Mouse (Mus musculus): ENCODE measurements around the gene Rbm47. TPM values are rescaled to one million over a fixed set of nuclear protein-coding genes. Genes with fewer than 3 reads are reported as not detected.

The Rbm47 gene
- total RNA-seq, 2 experiments from 2014 or later = 54.7 to 55.9 TPM

DNA sequence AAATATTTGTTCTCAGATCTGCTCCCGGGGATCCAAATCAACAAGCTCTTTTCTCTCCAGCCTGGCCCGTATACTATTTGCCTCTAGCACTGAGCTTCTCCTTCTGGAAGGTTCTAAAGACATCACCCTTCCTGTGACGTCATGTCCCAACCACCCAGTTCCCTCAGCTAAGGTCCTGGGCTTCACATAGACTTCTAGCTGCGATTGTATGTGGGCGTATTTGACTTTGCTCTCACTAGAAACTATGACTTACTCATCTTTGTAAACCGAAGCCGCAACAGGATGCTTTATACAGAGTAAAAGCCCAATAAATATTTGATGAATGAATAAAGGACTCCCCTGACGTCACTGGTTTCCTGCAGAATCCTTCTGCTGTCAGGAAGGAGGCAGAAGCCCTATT lies 7.2 kb downstream of the Rbm47 start:
- no peak for DNase-seq

DNA sequence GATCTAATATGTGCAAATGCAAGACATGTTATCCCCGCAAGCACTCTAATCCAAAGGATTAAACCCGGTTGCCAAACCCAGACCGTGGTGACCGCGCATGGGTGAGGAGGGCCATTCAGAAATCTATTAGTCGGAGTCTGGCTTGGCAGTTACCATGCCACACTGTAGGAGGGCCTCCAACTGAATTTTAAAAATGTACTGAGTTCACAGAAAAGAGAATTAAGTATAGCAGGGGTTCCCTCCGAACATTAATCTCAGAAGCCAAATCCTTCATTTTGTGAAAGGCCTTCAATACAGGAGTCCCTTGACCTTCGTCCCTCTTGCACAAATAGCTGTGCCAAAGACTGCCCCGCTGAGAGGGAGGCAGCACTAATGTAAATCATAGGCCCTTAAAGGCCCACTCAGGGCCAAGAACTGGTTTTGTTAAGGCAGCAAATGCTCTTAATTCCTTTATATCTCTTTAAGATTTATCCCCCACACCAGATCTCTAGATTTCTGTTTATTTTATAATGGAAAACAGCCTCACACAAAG lies 16.4 kb downstream of the Rbm47 start:
- peak; percentile 66 for DNase-seq

DNA sequence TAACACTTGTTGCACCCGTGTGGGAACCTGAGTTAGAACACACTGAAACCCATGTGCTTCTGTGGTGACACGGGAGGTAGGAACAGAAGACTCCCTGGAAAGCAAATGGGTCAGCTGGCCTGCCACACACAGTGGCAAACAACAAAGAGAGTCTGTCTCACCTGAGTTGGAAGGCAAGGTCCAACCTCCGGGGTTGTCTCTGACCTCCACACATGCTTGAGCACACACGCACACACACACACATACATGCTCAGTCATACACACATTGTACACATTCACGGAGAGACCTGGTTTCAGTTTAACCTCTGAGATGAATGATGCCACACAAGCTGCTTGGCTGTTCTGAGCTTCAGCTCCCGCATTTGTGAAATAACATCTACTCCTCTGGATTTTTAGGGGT lies 18.3 kb downstream of the Rbm47 start:
- DNase-seq = no peak

DNA sequence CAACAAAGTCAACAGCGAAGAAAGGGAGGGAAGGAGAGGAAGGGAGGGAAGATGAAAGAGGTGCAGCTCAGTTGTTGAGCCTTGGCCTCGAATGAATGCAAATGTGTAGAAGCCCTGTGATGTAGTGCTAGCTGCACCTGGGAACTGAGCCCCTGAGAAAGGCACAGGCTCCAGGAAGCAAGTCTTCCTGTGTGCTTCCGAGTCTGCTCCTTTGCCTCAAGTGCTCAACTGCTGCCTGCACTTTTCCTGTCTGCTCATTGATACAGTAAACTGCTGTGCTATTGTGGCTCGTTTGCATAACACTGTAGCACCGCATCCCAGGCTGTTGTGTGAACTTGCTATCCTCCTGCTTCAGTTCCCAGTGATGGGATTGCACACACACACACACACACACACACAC lies 19.4 kb downstream of the Rbm47 start:
- DNase-seq = no peak

DNA sequence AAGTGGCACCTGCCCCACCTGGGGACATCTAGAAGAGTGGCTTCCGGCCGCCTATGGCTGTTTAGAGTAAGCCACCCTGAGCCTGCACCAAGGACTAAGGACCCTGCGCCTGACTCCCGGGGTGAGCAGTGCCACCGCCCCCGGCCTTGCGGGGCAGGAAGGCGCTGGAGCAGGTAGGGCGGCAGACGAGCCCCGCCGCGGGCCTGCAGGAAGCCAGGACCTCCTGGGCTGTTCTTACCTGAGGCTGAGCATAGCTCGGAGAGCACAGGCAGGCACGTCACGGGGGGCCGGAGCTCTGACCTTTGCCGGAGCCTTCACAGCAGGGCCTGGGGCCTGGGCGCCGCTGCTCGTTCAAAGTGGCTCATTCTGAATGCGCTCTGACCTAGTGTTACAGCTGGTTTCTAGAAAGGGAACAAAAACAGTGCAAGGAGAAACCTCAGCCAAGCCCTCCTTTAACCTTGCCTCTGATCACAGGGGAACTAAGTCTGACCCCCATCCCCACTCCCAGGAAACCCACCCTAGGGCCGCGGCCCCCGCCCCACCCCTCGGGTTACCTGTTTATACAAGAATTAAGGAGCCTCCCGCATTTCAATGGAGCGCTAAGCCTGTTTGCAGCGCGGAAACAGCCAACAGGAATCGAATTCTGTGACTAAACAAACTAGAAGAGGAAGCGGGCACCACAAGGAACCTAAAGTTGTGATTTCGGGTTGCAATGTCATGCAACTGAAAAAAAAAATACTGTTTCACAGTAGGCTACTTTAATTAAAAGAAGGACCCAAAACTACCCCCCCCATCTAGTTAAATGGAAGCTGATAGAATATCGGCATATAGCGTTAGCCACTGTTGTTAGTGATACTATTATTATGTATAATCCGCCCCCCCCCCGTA lies 21.4 kb downstream of the Rbm47 start:
- DNase-seq = peak; percentile 70

DNA sequence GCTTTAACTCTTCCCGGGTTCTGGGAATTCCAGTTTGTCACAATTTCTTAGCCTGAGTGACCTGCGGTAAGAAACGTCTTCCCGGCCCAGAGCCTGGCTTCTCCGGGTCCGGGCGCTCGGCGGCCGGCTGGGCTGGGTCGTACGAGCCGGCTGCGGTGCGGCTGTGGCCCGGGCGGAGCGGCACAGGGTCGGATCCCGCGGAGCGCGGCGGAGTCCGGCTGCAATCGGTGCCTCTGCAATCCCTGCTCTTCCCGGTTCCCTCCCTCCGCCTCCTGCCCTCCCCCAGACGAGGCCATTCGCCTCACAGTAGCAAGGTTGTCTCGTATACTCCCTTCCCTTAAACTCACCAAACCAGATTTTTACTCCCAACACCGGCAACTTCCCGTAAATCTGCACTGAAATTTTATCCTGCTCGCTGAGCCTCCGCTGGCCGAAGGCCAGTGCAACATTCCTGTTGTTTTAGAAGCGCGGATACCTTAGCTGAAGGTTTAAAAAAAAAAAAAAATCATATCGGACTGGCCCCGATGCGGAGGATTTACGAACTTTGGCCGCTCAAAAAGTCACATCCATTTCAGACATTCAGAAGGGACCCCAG lies 22.1 kb downstream of the Rbm47 start:
- peak; percentile 87 for DNase-seq

DNA sequence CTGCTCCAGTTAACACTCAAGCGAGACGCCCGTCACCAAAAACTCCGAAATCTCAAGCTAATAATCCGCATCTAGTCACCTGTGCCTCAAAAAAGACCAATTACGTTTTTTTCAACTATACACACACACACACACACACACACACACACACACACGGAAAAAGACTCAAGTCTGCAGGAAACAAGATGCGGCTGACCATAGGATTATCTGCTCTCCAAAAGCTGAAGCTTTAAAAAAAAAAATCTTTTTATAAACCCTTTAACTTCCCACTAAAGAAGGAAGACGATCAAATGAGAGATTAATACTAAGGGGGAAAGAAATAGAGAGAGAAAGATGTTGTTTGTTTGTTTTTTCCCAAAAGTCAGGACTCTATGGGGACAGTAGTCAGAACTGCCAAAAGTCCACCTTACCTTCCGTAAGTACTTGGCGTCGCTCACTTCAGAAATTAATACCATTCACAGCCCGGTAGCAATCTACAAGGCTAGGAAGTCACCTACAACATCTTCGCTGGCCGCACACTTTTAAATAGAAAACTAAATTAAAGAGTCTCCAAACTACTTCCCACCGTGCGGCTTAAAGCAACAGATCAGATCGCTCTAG lies 22.7 kb downstream of the Rbm47 start:
- no peak for DNase-seq

DNA sequence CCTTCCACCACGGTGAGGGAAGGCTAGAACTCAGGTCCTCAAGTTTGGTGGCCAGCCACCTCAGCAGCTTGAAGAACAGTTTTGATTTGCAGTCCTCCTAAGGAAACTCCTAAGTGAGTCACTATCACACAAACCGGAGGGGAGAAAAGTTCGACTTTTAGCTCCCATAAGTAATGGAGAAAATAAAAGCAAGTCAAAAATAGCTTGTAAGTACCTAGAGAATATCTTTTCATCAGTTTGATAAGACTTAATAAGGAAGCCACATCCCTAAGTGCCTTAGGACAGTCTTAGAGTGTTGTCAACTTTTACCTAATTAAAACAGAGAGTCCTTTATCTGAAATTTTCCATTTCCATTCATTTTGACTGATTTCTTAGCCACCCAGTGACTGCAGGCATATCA lies 23.3 kb downstream of the Rbm47 start:
- no peak for DNase-seq

DNA sequence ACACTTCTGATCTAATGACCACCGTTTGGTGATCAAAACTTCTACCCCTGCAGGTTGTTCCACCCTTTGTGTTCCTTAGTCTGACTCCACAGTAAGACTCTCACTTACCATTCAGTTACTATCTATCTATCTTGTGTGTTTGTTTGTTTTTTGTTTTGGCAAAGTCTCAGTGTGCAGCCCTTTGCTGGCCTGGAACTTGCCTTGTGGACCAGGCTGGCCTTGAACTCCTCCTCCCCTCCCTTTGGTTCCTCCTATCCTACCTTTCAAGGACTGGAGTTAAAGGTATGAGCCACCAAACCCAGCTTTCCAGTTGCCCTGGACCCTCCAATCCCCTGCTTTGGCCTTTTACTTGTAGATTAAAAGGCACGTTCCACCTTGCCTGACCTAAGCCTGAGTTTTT lies 23.8 kb downstream of the Rbm47 start:
- DNase-seq = peak; percentile 38

DNA sequence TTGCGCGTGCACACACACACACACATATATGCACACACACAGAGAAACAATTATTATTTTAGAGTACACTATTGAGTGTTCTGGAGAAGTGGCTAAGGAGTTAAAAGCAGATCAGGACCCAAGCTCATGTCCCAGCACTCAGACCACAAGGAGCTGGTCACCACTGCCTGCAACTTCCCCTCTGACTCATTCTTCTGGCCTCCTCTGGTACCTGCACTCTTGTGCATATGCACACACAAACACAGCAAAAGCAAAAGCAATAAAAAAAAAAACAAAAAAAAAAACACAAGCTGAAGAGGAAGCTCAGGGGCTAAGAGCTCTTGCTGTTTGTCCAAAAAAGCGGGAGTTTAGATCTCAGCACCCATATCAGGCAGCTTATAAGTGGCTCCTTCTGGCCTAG lies 25.6 kb downstream of the Rbm47 start:
- DNase-seq = no peak

DNA sequence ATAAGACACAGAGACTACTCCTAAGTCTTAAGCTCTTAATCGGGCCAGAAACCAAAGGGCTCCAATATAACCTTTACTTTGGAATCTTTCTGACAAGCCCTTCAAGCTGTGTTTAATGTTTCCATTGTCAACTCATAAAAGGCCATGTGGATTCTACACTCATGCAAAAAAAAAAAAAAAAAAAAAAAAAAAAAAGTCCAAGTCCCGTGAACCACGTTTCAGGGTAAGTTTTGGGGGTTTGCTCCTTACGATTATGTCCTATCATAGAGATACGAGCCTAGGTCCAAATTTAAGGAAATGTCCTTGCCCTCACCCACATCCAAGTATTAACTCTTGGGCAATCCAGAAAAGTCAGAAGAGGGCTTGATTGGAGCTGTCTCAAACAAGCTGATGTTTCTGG lies 27.3 kb downstream of the Rbm47 start:
- DNase-seq = no peak

DNA sequence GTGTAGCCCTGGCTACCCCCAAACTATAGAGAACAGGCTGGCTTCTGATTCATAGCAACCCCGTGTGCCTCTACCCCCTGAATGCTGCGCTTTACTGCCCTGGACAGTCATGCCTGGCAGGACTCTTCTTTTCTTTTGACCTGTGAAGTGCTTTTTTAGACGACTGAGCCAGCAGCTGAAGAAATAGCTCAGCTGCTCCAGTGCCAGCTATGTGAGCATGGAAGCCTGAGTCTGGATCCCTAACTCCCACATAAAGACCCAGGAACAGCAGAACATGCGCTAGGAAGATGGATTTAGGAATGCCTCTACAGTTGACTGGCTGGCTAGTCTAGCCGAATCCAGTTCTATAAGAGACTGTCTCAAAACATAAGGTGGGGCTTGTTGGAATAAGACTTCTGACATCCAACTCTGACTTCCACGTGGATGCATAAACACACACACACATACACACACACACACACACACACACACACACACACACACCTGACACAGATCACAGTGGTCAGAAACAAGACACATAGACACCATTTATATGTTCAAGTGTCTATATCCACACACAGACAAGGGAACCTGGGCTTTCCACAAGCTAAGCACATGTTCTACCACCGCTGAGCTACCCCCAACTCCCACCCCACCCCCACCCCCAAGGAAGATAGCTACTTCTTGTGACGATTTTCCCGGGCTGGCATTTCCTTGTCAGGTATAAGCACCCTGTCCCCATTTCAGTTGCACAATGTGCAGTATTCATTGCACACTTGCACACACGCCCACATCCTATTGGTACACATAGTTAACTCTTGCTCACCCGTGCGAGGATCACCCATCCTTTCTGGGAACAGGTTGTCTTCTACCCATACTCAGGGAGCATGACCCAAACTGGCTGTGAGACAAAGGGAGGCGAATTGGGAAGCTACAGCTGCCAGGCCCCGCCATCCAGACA lies 29.6 kb downstream of the Rbm47 start:
- no peak for DNase-seq

DNA sequence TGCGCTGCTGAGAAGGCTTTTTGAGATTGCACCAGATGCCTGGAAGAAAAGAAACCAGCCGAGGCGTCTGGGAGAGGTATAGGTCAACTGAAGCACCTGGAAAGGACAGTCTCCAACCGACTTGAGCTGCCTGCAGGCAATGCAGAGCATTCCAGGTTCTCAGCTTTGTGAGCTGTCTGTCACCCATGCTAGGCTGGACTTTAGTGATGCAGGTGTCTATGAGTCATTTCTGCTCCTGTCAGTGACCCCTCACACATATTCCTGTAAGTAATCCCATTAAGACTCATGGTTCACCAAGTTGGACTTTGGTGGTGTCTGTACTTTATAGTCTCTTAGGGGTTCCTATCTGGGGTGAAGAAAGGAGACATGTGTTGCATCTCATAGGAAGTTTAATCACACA lies 31.4 kb downstream of the Rbm47 start:
- DNase-seq = no peak

DNA sequence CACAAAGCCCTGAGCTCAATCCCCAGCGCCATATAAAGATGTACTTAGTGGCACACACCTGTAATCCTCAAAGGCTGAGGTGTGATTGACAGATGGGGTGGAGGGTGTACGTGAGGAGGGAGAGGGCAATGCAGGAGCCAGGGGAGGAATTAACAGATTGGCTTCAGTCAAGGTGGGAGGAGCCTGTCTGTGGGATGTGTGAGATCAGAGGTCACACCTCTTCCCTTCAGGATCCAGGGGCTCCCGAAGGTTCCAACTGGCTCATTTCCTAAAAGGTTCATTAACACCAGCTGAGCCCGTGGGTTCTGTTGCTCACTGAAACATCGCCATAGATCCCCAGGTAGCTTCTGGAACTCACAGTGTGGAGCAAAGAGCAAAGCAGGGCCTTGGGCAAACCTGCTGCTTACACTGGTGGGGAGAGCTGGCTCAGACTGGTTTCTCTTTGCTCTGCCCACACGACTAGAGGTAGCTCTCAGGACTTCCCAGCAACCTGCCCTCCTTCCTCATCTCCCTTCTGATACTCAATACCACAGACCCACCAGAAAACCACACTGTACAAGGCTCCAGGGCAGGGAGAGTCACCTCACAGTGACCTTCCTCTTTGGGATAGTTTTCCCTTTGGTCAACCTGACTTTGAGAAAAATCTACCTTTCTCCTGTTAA lies 33.2 kb downstream of the Rbm47 start:
- DNase-seq = peak; percentile 34

DNA sequence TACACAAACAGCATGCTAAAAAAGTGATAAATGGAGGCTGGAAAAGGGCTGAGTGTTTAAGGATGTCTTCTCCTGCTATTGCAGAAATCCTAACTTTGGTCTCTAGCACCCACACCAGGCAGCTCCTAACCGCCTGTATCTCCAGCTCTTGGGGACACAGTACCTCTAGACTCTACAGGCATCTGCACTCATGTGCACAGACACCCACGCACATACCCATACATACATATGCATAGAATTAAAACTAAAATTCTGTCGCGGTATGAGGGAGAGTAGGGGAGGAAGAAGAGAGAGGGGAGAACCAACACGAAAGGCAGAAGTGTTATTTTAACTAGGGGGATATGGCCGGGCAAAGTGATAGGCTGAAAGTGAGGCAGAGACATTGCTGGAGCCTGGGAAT lies 33.7 kb downstream of the Rbm47 start:
- no peak for DNase-seq

DNA sequence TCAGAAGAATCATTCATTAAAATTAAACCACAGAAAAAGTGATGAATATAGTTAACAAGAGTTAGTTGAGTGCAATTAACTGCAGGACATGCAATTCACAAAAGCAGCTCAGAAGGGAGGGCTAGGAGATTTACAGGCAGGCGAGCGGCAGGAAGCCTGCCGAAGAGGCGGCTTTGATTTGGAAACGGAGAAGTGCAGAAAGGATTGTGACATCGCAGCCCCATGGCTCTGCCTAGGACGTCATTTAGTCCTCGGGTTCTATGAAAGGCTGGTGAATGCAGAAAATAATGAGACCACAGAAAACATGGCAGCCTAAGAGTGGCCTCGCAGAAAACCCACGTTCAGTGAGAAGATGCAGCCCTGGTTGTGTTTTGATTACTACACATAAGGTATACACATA lies 34.3 kb downstream of the Rbm47 start:
- peak; percentile 72 for DNase-seq

DNA sequence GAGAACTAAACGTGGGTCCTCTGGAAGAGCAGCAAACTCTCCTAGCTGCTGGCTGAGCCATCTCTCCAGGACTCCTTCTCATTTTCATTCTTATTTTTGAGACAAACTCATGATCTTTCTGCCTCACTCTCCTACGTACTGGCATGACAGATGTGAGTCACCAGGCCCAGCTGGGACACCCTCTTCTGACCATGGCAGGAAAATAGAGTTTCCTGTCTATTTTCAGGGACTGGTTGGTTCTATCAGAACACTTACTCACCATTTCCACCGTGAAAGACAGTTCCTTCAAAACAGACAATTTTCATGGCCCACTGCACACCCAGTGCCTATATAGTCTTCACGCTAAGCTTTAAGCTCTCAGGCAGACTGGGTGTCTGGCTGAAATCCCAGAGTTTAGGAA lies 35.7 kb downstream of the Rbm47 start:
- peak; percentile 55 for DNase-seq

DNA sequence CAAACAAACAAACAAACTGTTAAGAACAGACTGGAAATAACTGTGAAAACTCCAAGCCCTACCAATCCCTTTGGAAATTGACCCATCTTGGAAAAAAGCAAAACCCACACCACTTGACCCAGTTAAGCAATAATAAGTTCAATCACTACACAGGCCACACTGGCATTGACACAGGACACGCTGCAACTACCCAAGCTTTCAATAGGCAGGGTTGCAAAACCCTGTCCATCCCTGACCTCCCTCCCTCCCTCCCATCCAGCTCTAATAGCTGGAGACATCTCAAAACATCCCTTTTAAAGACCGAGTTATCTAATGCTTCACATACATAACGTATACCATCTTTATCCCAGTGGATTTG lies 37.1 kb downstream of the Rbm47 start:
- DNase-seq = peak; percentile 56

DNA sequence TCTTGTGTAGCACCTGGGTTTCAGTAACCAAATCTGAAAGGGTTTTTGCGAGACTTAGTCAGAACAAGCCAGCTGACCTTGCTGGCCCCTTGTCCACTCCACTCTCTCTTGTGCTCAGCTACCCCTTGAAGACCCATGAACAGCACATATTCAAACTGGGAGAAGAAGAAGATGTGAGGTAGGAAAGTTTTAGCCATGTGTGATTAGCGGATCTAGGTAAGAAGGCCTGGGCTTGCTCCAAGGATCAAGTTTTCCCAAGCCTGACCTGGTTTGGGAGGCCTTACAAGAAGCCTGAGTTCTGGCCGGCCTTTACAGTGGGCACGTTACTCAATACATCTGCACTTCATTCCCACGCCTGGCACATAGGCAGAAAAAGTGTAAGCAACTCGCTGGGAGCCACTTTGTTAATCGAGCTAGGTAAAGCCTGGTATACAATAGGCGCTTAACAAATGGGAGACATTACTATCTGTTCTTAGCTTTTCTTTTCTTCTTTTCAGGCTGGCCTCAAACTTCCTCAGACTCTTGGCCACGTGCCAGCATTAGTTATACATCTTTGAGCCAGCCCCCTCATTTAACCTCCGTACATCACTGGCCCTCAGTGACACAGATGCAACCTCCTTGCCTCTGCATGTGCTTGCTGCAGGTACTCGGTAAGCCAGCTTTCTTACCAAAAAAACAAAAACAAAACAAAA lies 37.6 kb downstream of the Rbm47 start:
- DNase-seq = peak; percentile 38

DNA sequence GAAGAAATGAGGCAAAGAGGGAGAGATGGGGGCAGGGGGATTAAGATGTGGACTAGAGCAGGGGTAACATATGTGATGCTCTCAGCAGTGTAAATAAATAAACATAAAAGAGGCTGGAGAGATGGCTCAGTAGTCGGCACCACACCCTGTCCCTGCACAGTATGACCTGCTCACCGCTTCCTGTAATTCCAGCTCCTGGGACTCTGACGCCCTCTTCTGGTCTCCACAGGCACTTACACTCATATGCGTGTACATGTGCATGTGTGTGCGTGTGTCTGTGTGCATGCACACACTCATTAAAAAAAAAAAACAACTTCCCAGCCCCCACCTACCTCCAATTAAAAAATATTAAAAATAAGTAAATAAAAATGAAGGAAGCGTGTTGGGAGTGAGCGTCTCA lies 38.3 kb downstream of the Rbm47 start:
- DNase-seq = no peak

DNA sequence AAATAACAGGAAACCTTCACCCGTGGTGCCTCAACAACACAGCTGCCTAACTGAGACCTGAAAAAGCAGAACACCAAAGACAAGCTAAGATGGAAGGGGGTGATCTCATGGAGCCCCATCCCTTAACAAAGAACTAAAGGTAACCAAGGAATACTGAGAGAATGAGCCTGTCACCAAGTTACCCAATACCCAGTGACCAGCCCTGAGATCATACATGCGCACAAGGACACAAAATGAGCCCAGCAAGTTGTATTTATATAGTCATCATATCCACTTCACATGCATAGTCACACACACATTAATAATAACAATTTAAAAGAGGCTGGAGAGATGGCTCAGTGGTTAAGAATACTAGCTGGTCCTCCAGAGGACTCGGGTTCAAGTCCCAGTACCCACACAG lies 44.0 kb downstream of the Rbm47 start:
- no peak for DNase-seq
